Mouse (Mus musculus): ENCODE measurements at regions not wholly inside any gene's neighbourhood (a gene's known extent, or its start where the extent isn't known, plus 50 kb on each side); places are given as distances from the start of the nearest gene placed in this dataset.

DNA sequence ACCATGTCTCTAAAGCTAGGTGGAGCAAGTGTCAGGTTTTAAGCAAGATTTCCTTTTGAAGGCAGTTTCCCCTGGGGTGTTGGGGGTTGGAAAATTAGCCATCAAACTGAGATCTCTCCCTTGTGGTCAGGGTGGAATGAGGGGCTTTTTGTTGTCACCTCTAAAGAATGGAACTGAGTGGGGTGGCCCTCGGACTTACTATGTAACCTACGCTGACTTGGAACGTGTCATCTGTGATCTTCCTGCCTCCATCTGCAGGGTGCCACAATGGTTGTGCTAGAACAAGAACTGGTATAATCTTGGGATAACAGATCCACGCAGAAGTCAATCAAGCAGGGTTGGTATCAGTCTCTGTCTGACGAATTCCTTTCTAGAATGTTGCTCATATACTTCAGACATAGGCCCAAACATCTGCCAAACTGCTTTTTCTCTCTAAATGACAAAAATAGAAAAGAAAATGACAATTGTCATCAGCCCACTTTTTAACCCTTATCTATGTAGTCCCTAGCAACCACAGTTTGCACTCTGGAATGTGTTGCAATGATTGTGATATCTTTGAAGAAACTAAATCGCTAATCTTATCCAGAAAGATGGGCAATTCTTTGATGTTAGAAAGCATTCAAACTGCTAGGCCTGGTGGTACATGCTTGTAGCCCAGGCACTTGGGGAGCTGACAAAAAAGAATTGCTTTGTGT, 50.8 kb upstream of the Sgk1 start:
- no peak for TF ChIP-seq CTCF (conservative IDR thresholded peaks at IDR 0.05; ENCODE audit: insufficient read depth, insufficient read length, low read depth, low read length)
- TF ChIP-seq POLR2A (IDR thresholded peaks at IDR 0.05; ENCODE audit: low read depth, low read length) = no peak

Data from kidney, adult 2 months (tissue).